Mouse (Mus musculus): ENCODE results near the gene Acbd6. TPM values are rescaled to one million over a fixed set of nuclear protein-coding genes. Genes with fewer than 3 reads are reported as not detected.

Gene Acbd6
- total and polyA plus RNA-seq, 3 experiments = 102 to 270 (median 145) TPM

DNA sequence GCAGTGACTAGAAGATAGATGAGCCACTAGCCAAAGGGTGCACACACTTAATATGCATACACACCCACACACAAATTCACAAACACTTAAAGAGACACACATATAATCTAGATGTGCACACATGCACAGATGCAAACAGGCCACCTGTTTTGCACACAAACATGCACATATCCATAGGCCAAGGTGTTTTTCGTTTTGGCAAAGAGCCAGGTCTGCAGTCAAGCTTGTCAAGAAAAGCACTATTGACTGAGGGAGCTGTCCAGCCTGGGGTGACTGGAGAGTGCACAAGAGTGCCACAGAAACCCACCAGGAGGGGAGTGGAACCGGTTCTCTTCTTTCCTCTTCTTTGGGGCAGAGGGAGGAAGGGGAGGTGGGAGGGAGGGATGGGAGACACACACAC is 173.2 kb downstream of the Acbd6 start:
- Histone ChIP-seq H3K9me3 (replicated peaks; ENCODE audit: insufficient read depth, low read length) (no peaks in the 10 kb centered on the region), H3K27ac (ENCODE audit: control insufficient read depth, low read depth, low read length) (no peak overlapping the region), H3K27me3 (ENCODE audit: control insufficient read depth in 1 of 2, insufficient read depth in 2 of 2, low read length in 2 of 2) (no peaks in the 10 kb centered on the region; a peak in 1 of 4 replicates), H3K79me2 (ENCODE audit: control insufficient read depth, insufficient read depth, low read length, poor library complexity) (no peaks in the 10 kb centered on the region), H3K4me1 (ENCODE audit: control insufficient read depth in 1 of 2, insufficient read depth in 2 of 2, low read length in 2 of 2) (no peaks in the 10 kb centered on the region), H3K36me3 (ENCODE audit: control insufficient read depth in 1 of 2, insufficient read depth in 2 of 2, low read length in 2 of 2) (no peaks in the 10 kb centered on the region), H3K4me3 (ENCODE audit: control insufficient read depth in 1 of 2, insufficient read depth in 1 of 2, low read depth in 2 of 2, low read length in 2 of 2) (no peak overlapping the region), H3K9ac (ENCODE audit: control insufficient read depth, low read depth, low read length, poor library complexity, severe bottlenecking) (no peak overlapping the region)
- peak; percentile 44 for DNase-seq (ENCODE audit: low read depth, low spot score)
- TF ChIP-seq KAT2A (conservative IDR thresholded peaks at IDR 0.05; ENCODE audit: low read depth, low read length) = no peak
- TF ChIP-seq USF2 (IDR thresholded peaks at IDR 0.05; ENCODE audit: borderline replicate concordance in 1 of 2, insufficient read depth in 1 of 2, low read depth in 1 of 2, low read length in 2 of 2) = no peak
- TF ChIP-seq SIN3A (IDR thresholded peaks at IDR 0.05; ENCODE audit: low read length) = no peak
- TF ChIP-seq ZMIZ1 (IDR thresholded peaks at IDR 0.05; ENCODE audit: low read depth, low read length) = no peak
- no peak for TF ChIP-seq UBTF (IDR thresholded peaks at IDR 0.05; ENCODE audit: borderline replicate concordance, insufficient read depth, low read depth, low read length)
- TF ChIP-seq JUND (IDR thresholded peaks at IDR 0.05; ENCODE audit: low read depth, low read length) = no peak
- TF ChIP-seq POLR2AphosphoS2 (IDR thresholded peaks at IDR 0.05; ENCODE audit: low read length) = no peak

DNA sequence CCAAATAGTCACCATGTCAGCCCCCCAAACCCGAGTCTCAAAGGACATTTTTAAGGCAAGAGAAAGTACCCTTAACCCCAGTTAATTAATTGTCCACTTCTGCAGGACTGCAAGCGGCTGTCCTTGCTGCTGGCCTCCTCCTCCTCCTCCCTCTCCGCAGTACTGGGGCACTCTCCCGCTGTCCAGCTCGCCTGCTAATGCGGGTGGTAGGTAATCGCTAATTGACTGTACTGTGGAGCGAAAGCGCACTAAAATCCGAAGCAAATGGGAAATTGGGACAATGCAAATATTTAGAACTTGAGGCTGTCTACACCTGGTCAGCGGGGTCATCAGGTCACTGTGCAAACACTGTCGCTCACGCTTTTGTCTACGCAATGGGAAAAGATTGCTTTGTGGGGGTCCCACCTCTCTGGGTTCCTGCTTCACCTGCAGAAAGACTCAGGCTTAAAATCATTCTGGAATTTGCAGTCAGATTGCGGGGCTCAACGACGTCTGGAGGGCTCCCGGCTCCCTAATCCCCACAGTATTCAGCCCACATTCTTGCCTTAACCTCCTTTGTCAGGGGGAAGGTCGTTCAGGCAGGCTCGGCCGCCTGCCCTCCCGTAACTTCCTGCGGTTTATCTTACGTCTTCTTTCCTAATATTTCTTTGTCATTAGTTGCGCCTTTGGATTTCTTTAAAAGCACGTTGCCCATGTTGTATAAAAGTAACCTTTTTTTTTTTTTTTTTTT is 178.3 kb downstream of the Acbd6 start:
- DNase-seq (ENCODE audit: low read depth, low spot score) = no peak
- no peak overlapping the region for H3K4me3 ChIP-seq (ENCODE audit: control insufficient read depth in 1 of 2, insufficient read depth in 1 of 2, low read depth in 2 of 2, low read length in 2 of 2)
- no peaks in the 10 kb centered on the region for H3K4me1 ChIP-seq (ENCODE audit: control insufficient read depth in 1 of 2, insufficient read depth in 2 of 2, low read length in 2 of 2)
- H3K9ac ChIP-seq (ENCODE audit: control insufficient read depth, low read depth, low read length, poor library complexity, severe bottlenecking) = no peak overlapping the region
- no peak for TF ChIP-seq CTCF (IDR thresholded peaks at IDR 0.05 in 2 of 3, conservative IDR thresholded peaks at IDR 0.05 in 1 of 3; ENCODE audit: control insufficient read depth in 1 of 3, insufficient read depth in 1 of 3, low read depth in 2 of 3, low read length in 3 of 3, poor library complexity in 1 of 3, severe bottlenecking in 1 of 3)
- TF ChIP-seq USF2 (IDR thresholded peaks at IDR 0.05; ENCODE audit: borderline replicate concordance in 1 of 2, insufficient read depth in 1 of 2, low read depth in 1 of 2, low read length in 2 of 2) = no peak
- TF ChIP-seq POLR2A (IDR thresholded peaks at IDR 0.05; ENCODE audit: control insufficient read depth in 1 of 2, insufficient read depth in 1 of 2, low read depth in 1 of 2, low read length in 2 of 2, poor library complexity in 1 of 2) = no peak
- no peak for TF ChIP-seq TBP (IDR thresholded peaks at IDR 0.05; ENCODE audit: low read depth, low read length)
- TF ChIP-seq SIN3A (IDR thresholded peaks at IDR 0.05; ENCODE audit: low read length) = no peak
- TF ChIP-seq GATA1 (IDR thresholded peaks at IDR 0.05; ENCODE audit: low read depth, low read length) = no peak
- no peak for TF ChIP-seq MAX (IDR thresholded peaks at IDR 0.05; ENCODE audit: low read length)
- no peak for TF ChIP-seq ZMIZ1 (IDR thresholded peaks at IDR 0.05; ENCODE audit: low read depth, low read length)
- TF ChIP-seq MEF2A (IDR thresholded peaks at IDR 0.05; ENCODE audit: extremely low read depth, insufficient replicate concordance, low read depth, low read length, poor library complexity, severe bottlenecking) = no peak
- no peak for TF ChIP-seq MXI1 (IDR thresholded peaks at IDR 0.05; ENCODE audit: low read depth, low read length)
- no peak for TF ChIP-seq E2F4 (IDR thresholded peaks at IDR 0.05; ENCODE audit: borderline replicate concordance, low read depth, low read length)
- no peak for TF ChIP-seq POLR2AphosphoS2 (IDR thresholded peaks at IDR 0.05; ENCODE audit: low read length)
- no peak for TF ChIP-seq TAL1 (IDR thresholded peaks at IDR 0.05; ENCODE audit: low read length)
- TF ChIP-seq USF1 (IDR thresholded peaks at IDR 0.05; ENCODE audit: low read depth, low read length) = no peak
- no peak for TF ChIP-seq GABPA (IDR thresholded peaks at IDR 0.05; ENCODE audit: low read depth, low read length)
- TF ChIP-seq ZC3H11A (IDR thresholded peaks at IDR 0.05; ENCODE audit: low read depth, low read length) = no peak
- TF ChIP-seq MAFK (IDR thresholded peaks at IDR 0.05; ENCODE audit: borderline replicate concordance, low read depth, low read length) = no peak
- no peaks in the 10 kb centered on the region for H3K79me2 ChIP-seq (ENCODE audit: control insufficient read depth, insufficient read depth, low read length, poor library complexity)
- H3K27ac ChIP-seq (ENCODE audit: control insufficient read depth, low read depth, low read length) = no peak overlapping the region
- H3K36me3 ChIP-seq (ENCODE audit: control insufficient read depth in 1 of 2, insufficient read depth in 2 of 2, low read length in 2 of 2) = no peaks in the 10 kb centered on the region
- no peaks in the 10 kb centered on the region for H3K9me3 ChIP-seq (replicated peaks; ENCODE audit: insufficient read depth, low read length)
- H3K27me3 ChIP-seq (ENCODE audit: control insufficient read depth in 1 of 2, insufficient read depth in 2 of 2, low read length in 2 of 2) = no peaks in the 10 kb centered on the region; a peak in 2 of 4 replicates
